ENCODE assay signal across 25 mouse cellular contexts in genomic region chr1:155825940-155826716, GRCm38 (mm10). TPM values are rescaled to one million over a fixed set of nuclear protein-coding genes. Genes with fewer than 3 reads are reported as not detected.
DNase-seq lines count a peak whose midpoint lies in the region; ATAC-seq and TF ChIP-seq lines count a peak whose summit lies in the region.
"Had no signal": no experiment of that assay in that cellular context is flagged by ENCODE, and none has a peak within 500 bp of the region (broad histone marks: within the 10 kb centered on the region; RNA-seq: fewer than 3 reads in every experiment).

No protein-coding gene starts in this region.

- 0 out of 2 replicates have a peak overlapping the region, but pooled peaks have one; percentile 3 for H3K27ac ChIP-seq in kidney, embryonic 16.5 days (ENCODE audit: low read length)
- H3K27ac ChIP-seq in kidney, adult 2 months (ENCODE audit: insufficient read depth, low read depth, low read length) = no peak overlapping the region
- 0 out of 2 replicates have a peak overlapping the region, but pooled peaks have one; percentile 14 for H3K27ac ChIP-seq in liver, embryonic 15.5 days (replicated peaks)
- no peak overlapping the region for H3K27ac ChIP-seq in liver, embryonic 12.5 days
- H3K27ac ChIP-seq: embryonic facial prominence, embryonic 10.5 days; embryonic facial prominence, embryonic 12.5 days; forebrain, embryonic 13.5 days; forebrain, embryonic 15.5 days had no signal

- H3K4me3 ChIP-seq in kidney, embryonic 16.5 days (ENCODE audit: low read length) = no peak overlapping the region
- no peak overlapping the region for H3K4me3 ChIP-seq in kidney, adult 2 months (ENCODE audit: insufficient read depth, low read depth, low read length)
- H3K4me3 ChIP-seq in liver, embryonic 15.5 days (replicated peaks) = no peak overlapping the region
- no peak overlapping the region for H3K4me3 ChIP-seq in liver, embryonic 12.5 days
- H3K4me3 ChIP-seq: embryonic facial prominence, embryonic 10.5 days; embryonic facial prominence, embryonic 12.5 days; forebrain, embryonic 13.5 days; forebrain, embryonic 15.5 days had no signal

- H3K9me3 ChIP-seq in kidney, embryonic 16.5 days (ENCODE audit: low read length) = no peaks in the 10 kb centered on the region
- H3K9me3 ChIP-seq in liver, embryonic 15.5 days (replicated peaks) = no peaks in the 10 kb centered on the region
- no peaks in the 10 kb centered on the region; the same call in 1 of the 2 replicates for H3K9me3 ChIP-seq in liver, embryonic 12.5 days (replicated peaks)
- H3K9me3 ChIP-seq: embryonic facial prominence, embryonic 10.5 days; embryonic facial prominence, embryonic 12.5 days; forebrain, embryonic 13.5 days; forebrain, embryonic 15.5 days; G1E had no signal

- no peak overlapping the region for H3K4me2 ChIP-seq in kidney, embryonic 16.5 days (replicated peaks; ENCODE audit: low read depth, low read length)
- no peak overlapping the region for H3K4me2 ChIP-seq in liver, embryonic 15.5 days
- no peak overlapping the region for H3K4me2 ChIP-seq in liver, embryonic 12.5 days
- H3K4me2 ChIP-seq: embryonic facial prominence, embryonic 12.5 days; forebrain, embryonic 13.5 days; forebrain, embryonic 15.5 days had no signal

- 78% methylated on average over 4 of the region's 4 CpGs for WGBS in kidney, embryonic 16.5 days
- WGBS in kidney, adult 2 months = 83% methylated on average over 4 of the region's 4 CpGs
- WGBS in liver, embryonic 15.5 days (ENCODE audit: insufficient replicate concordance) = 63% methylated on average over 4 of the region's 4 CpGs
- WGBS in liver, embryonic 12.5 days (ENCODE audit: insufficient replicate concordance) = 70% methylated on average over 4 of the region's 4 CpGs

- no peak for TF ChIP-seq CTCF in kidney, adult 2 months (conservative IDR thresholded peaks at IDR 0.05; ENCODE audit: insufficient read depth, insufficient read length, low read depth, low read length)

- no peaks in the 10 kb centered on the region for H3K36me3 ChIP-seq in kidney, embryonic 16.5 days (ENCODE audit: insufficient read depth, low read length)
- no peaks in the 10 kb centered on the region for H3K36me3 ChIP-seq in kidney, adult 2 months (ENCODE audit: control insufficient read depth, insufficient read depth, low read length)
- no peaks in the 10 kb centered on the region for H3K36me3 ChIP-seq in liver, embryonic 15.5 days (replicated peaks)
- H3K36me3 ChIP-seq in liver, embryonic 12.5 days = no peaks in the 10 kb centered on the region
- H3K36me3 ChIP-seq: embryonic facial prominence, embryonic 10.5 days; embryonic facial prominence, embryonic 12.5 days; forebrain, embryonic 15.5 days; G1E had no signal

- DNase-seq in kidney, adult 2 months = no peak
- no peak for DNase-seq in cerebellum, adult 9-10 months
- DNase-seq: adrenal gland, adult 8-10 months; adrenal gland, postnatal 14 days; adrenal gland, postnatal 36 days; B cell, adult 2 months; cerebellum, adult 11-12 months; cerebellum, adult 2 months; cerebellum, adult 9-11 months; cerebellum, postnatal 14 days; cerebellum, postnatal 36 days had no signal

- H3K9ac ChIP-seq in kidney, embryonic 16.5 days (replicated peaks; ENCODE audit: low read length) = no peak overlapping the region
- no peak overlapping the region for H3K9ac ChIP-seq in liver, embryonic 15.5 days
- H3K9ac ChIP-seq in liver, embryonic 12.5 days = no peak overlapping the region
- H3K9ac ChIP-seq: embryonic facial prominence, embryonic 12.5 days; forebrain, embryonic 13.5 days; forebrain, embryonic 15.5 days had no signal

- H3K27me3 ChIP-seq in kidney, embryonic 16.5 days (ENCODE audit: insufficient read depth, low read length) = no peaks in the 10 kb centered on the region
- no peaks in the 10 kb centered on the region for H3K27me3 ChIP-seq in kidney, adult 2 months (replicated peaks; ENCODE audit: control insufficient read depth, insufficient read depth, low read length)
- H3K27me3 ChIP-seq in liver, embryonic 15.5 days = no peaks in the 10 kb centered on the region
- no peaks in the 10 kb centered on the region for H3K27me3 ChIP-seq in liver, embryonic 12.5 days (replicated peaks)
- H3K27me3 ChIP-seq: CH12.LX; embryonic facial prominence, embryonic 12.5 days; forebrain, embryonic 13.5 days; forebrain, embryonic 15.5 days had no signal

- no peak for ATAC-seq in kidney, embryonic 16.5 days (ENCODE audit: low FRiP score, low TSS enrichment)
- no peak for ATAC-seq in liver, embryonic 15.5 days (ENCODE audit: insufficient read depth)
- ATAC-seq in liver, embryonic 12.5 days = no peak
- peak; percentile 63 for ATAC-seq in granulocyte monocyte progenitor cell, adult 5-6 weeks (replicated peaks; ENCODE audit: poor library complexity, severe bottlenecking)
- peak; percentile 70 for ATAC-seq in megakaryocyte, adult 5-6 weeks (ENCODE audit: poor library complexity, severe bottlenecking)
- ATAC-seq: activated CD4-positive, CD25-positive, alpha-beta regulatory T cell, adult 4 months; CD4-positive, CD25-positive, alpha-beta regulatory T cell, adult 4 months; forebrain, embryonic 13.5 days; forebrain, embryonic 15.5 days; Patski had no signal

- TF ChIP-seq POLR2A in kidney, adult 2 months (IDR thresholded peaks at IDR 0.05; ENCODE audit: low read depth, low read length) = no peak

- H3K4me1 ChIP-seq in kidney, embryonic 16.5 days (ENCODE audit: insufficient read depth, low read length) = peaks cover 10% of the 10 kb centered on the region
- H3K4me1 ChIP-seq in kidney, adult 2 months (ENCODE audit: control insufficient read depth, insufficient read depth, low read length) = 0 out of 2 replicates have a peak, but pooled peaks cover 3% of the 10 kb centered on the region
- peaks cover 20% of the 10 kb centered on the region for H3K4me1 ChIP-seq in liver, embryonic 15.5 days (replicated peaks)
- peaks cover 16% of the 10 kb centered on the region for H3K4me1 ChIP-seq in liver, embryonic 12.5 days
- H3K4me1 ChIP-seq: embryonic facial prominence, embryonic 12.5 days; forebrain, embryonic 13.5 days; forebrain, embryonic 15.5 days had no signal

RNA-seq across cellular contexts. Expression of gene Qsox1, which starts 13.4 kb away (rescaled TPM):
- 33.3 and 34.0 TPM in 2 replicates for polyA plus RNA-seq in kidney, embryonic 16.5 days (2015; fragmentation: Nextera tagmentation; extraction: Ambion mirVana)
- polyA plus RNA-seq in kidney, adult 2 months (2012; rRNA removed) = 30.6 and 32.8 TPM in 2 replicates
- 31.8 and 40.9 TPM in 2 replicates for polyA plus RNA-seq in liver, embryonic 15.5 days (2015; fragmentation: Nextera tagmentation; extraction: Ambion mirVana)
- 26.1 and 26.2 TPM in 2 replicates for polyA plus RNA-seq in liver, embryonic 12.5 days (2016; fragmentation: Nextera tagmentation; extraction: Ambion mirVana)
- 15.0 and 20.9 TPM in 2 replicates for total RNA-seq in granulocyte monocyte progenitor cell, adult 5-6 weeks (2014; fragmentation: Nextera tagmentation)
- total RNA-seq in granulocyte monocyte progenitor cell, adult 5-6 weeks (2017) = 22.4 and 23.3 TPM in 2 replicates
- 13.5 and 13.7 TPM in 2 replicates for total RNA-seq in megakaryocyte, adult 5-6 weeks (2015)
- 15.4 and 17.5 TPM in 2 replicates for total RNA-seq in megakaryocyte, adult 5-6 weeks (2017)

Comparison
In these comparisons a context has a peak if more than half of its experiments do, and no peak if none do; other contexts are left out.
1. H3K27ac ChIP-seq: peak in kidney, embryonic 16.5 days (single experiment) and liver, embryonic 15.5 days (single experiment); none in kidney, adult 2 months (single experiment) and liver, embryonic 12.5 days (single experiment).
2. ATAC-seq: peak in granulocyte monocyte progenitor cell, adult 5-6 weeks (single experiment) and megakaryocyte, adult 5-6 weeks (single experiment); none in kidney, embryonic 16.5 days (single experiment), liver, embryonic 15.5 days (single experiment) and liver, embryonic 12.5 days (single experiment).